Mouse (Mus musculus) myocyte (in vitro differentiated cells): ENCODE data around the gene Il10.

Experiments
- CEBPB ChIP-seq: IDR thresholded peaks from 2 replicates; pipeline ENCODE4 v1.6.1; 2011; ENCODE audit warnings: mild to moderate bottlenecking, moderate library complexity; ENCODE audit not compliant: poor library complexity, insufficient read depth, severe bottlenecking
- MYOG ChIP-seq, 3 experiments: IDR thresholded peaks; one replicate each; pipeline ENCODE4 v1.6.1; 2011; ENCODE audit warnings: control low read depth in 2 of 3, low read depth in 2 of 3, mild to moderate bottlenecking in 2 of 3; ENCODE audit not compliant: insufficient read length in 2 of 3, control insufficient read depth in 1 of 3, insufficient read depth in 1 of 3
- POLR2A ChIP-seq: IDR thresholded peaks from one replicate; pipeline ENCODE4 v1.6.1; 2011; ENCODE audit warnings: low read depth, mild to moderate bottlenecking, control low read depth, moderate library complexity; ENCODE audit not compliant: insufficient read length

DNA sequence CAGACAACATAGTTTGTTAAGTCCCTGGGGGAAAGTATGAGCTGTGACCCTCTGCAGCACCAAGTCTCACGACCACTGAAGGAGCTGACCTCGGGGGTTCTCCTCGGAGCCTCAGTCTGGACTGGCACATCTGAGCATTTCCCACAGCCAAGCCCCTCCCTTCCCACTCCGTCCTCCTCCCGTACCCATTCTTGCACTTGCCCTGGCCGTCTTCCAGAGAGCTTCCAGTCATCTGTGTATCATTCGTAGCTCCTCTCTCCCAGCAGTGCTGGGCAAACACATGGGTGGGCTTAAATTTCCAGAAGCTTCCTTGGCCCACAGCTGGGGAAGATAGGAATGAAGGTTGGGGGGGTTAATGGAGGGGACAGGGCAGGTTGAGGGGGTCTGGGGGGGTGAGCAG, 10.6 kb downstream of the Il10 start:
- no peak for TF ChIP-seq POLR2A
- no peak for TF ChIP-seq CEBPB
- no peak for TF ChIP-seq MYOG (IDR thresholded peaks at IDR 0.05; ENCODE audit: control insufficient read depth in 1 of 3, insufficient read depth in 1 of 3, insufficient read length in 2 of 3, low read depth in 2 of 3)
